Mouse (Mus musculus) cortical plate, adult 2 months (tissue): Measurements from ENCODE around the gene Arf6.

Source experiments
- CTCF ChIP-seq: fragments of 200-500 bp; IDR thresholded peaks from 2 replicates; pipeline ENCODE4 v1.5.1; 2011; ENCODE audit warnings: mild to moderate bottlenecking, control low read depth, low read length; ENCODE audit not compliant: insufficient read depth; ENCODE audit errors: extremely low read depth
- POLR2A ChIP-seq: fragments of 200-500 bp; IDR thresholded peaks from 2 replicates; pipeline ENCODE4 v1.6.1; 2011; ENCODE audit warnings: mild to moderate bottlenecking, low read length, control low read depth; ENCODE audit not compliant: insufficient read depth; ENCODE audit errors: extremely low read depth

DNA sequence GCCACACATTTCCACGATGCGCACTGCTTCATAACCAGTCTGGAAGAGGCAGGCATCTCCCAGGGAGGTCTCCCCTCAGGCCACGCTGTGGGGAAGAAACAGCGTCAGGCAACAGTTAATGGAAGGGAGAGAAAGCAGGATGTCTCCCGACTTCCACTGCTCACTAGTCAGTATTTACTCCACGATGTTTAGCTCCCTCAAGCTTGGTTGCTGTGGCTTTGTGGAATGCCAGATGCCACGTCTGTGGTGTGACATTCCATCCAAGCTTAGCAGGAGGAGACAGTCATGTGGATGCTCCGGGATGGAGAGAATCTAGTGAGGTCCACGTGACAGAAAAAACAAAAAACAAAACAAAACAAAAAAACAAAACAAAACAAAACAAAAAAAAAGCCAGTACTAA lies 30.1 kb downstream of the Arf6 start:
- no peak for TF ChIP-seq POLR2A
- no peak for TF ChIP-seq CTCF
